Mouse (Mus musculus) hindbrain, embryonic 11.5 days (tissue): ENCODE data around the gene Rapgef2. TPM values are rescaled to one million over a fixed set of nuclear protein-coding genes. Genes with fewer than 3 reads are reported as not detected.

ENCODE experiments used
- ATAC-seq: fragments of 200-750 bp; cut with Nextera tagmentation; 2 replicates; pipeline ENCODE4 v1.8.0; 2017; ENCODE audit warnings: mild to moderate bottlenecking, moderate TSS enrichment, moderate library complexity; ENCODE audit not compliant: low FRiP score
- DNase-seq: peaks from one replicate; pipeline ENCODE4 v3.0.0-alpha.2; 2015; ENCODE audit warnings: low spot score
- H3K27ac ChIP-seq: fragments of 300-500 bp; sonication (generic); 2 replicates; pipeline ENCODE4 v1.5.1; 2014; ENCODE audit warnings: mild to moderate bottlenecking, low read depth, low read length
- H3K27me3 ChIP-seq: fragments of 300-500 bp; sonication (generic); 2 replicates; pipeline ENCODE4 v1.6.1; 2014; ENCODE audit warnings: mild to moderate bottlenecking, low read length, moderate library complexity, mixed read lengths; ENCODE audit not compliant: control insufficient read depth, insufficient read depth
- H3K36me3 ChIP-seq: fragments of 300-500 bp; sonication (generic); 2 replicates; pipeline ENCODE4 v1.6.1; 2014; ENCODE audit warnings: mild to moderate bottlenecking, low read length, moderate library complexity, mixed read lengths; ENCODE audit not compliant: control insufficient read depth, insufficient read depth
- H3K4me1 ChIP-seq: fragments of 300-500 bp; sonication (generic); replicated peaks from 2 replicates; pipeline ENCODE4 v1.6.1; 2014; ENCODE audit warnings: low read length, mixed read lengths; ENCODE audit not compliant: control insufficient read depth, insufficient read depth
- H3K4me2 ChIP-seq: fragments of 300-500 bp; sonication (generic); replicated peaks from 2 replicates; pipeline ENCODE4 v1.6.1; 2014; ENCODE audit warnings: mild to moderate bottlenecking, low read depth, low read length
- H3K4me3 ChIP-seq: fragments of 300-500 bp; sonication (generic); 2 replicates; pipeline ENCODE4 v1.5.1; 2014; ENCODE audit warnings: low read depth, low read length
- H3K9ac ChIP-seq: fragments of 300-500 bp; sonication (generic); 2 replicates; pipeline ENCODE4 v1.6.1; 2014; ENCODE audit warnings: low read depth, low read length
- H3K9me3 ChIP-seq: fragments of 300-500 bp; sonication (generic); 2 replicates; pipeline ENCODE4 v1.6.1; 2016; ENCODE audit warnings: low read length; ENCODE audit not compliant: control insufficient read depth
- WGBS: fragments of 180-500 bp; shearing (Covaris S2); extraction: QIAGEN DNeasy Blood & Tissue Kit; methylation state at CpG from one replicate; pipeline ENCODE4 v1.1.7; 2014; 5-methylcytosine and 5-hydroxymethylcytosine counted together
- polyA plus RNA-seq: library from polyadenylated mRNA; unstranded; fragments of >200 nt; fragmentation: Nextera tagmentation; extraction: Ambion mirVana; gene quantifications from 2 replicates; pipeline ENCODE4 v1.2.1, GENCODE M21; 2014

The Rapgef2 gene
- polyA plus RNA-seq, 1 experiment from 2014 or later, result 8.1 TPM

GRCm38 (mm10) chr3:79308605-79309004 lies 22.3 kb upstream of the Rapgef2 start:
- WGBS, result 91% methylated on average over 4 of the region's 4 CpGs
- H3K36me3 ChIP-seq, result no peaks in the 10 kb centered on the region
- ATAC-seq (no peak), DNase-seq (no peak)
- H3K4me1 ChIP-seq, result no peaks in the 10 kb centered on the region
- no peak overlapping the region for H3K27ac ChIP-seq
- H3K4me3 ChIP-seq, result no peak overlapping the region
- no peak overlapping the region for H3K9ac ChIP-seq
- no peaks in the 10 kb centered on the region for H3K9me3 ChIP-seq
- no peak overlapping the region for H3K4me2 ChIP-seq
- no peaks in the 10 kb centered on the region for H3K27me3 ChIP-seq

- no peaks in the 10 kb centered on the region for H3K4me1 ChIP-seq
- no peaks in the 10 kb centered on the region for H3K9me3 ChIP-seq
- H3K4me2 ChIP-seq, result no peak overlapping the region
- H3K4me3 ChIP-seq, result no peak overlapping the region
- H3K9ac ChIP-seq, result no peak overlapping the region
- DNase-seq (no peak), ATAC-seq (no peak)
- H3K27ac ChIP-seq, result no peak overlapping the region
- H3K36me3 ChIP-seq, result no peaks in the 10 kb centered on the region
- WGBS, result 83% methylated on average over 15 of the region's 15 CpGs
- H3K27me3 ChIP-seq, result no peaks in the 10 kb centered on the region
Measured at GRCm38 (mm10) chr3:79299401-79299800, 13.1 kb upstream of the Rapgef2 start.

DNA sequence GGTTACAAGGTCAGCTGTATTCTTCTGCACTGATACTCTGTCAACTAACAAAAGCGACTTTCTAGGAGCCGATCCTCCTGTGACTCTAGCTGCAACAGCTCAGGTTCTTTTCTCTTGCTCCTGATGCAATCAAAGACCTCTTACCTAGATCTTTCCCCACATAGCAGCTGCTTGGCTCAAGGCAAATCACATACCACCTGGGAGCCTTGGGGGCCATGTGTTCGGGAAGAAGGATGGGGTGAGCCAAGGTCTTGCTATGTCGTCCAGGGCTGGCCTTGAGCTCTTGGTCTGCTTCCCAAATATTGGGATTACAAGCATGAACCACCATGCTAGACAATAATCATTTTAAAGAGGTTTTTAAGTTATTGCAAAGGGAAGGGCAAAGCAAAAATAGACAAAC lies 11.0 kb upstream of the Rapgef2 start:
- 88% methylated on average over 4 of the region's 4 CpGs for WGBS
- no peak overlapping the region for H3K4me2 ChIP-seq
- no peak overlapping the region for H3K27ac ChIP-seq
- no peak overlapping the region for H3K9ac ChIP-seq
- ATAC-seq, result no peak
- no peaks in the 10 kb centered on the region for H3K27me3 ChIP-seq
- H3K36me3 ChIP-seq, result no peaks in the 10 kb centered on the region
- DNase-seq, result no peak
- no peaks in the 10 kb centered on the region for H3K4me1 ChIP-seq
- H3K9me3 ChIP-seq, result no peaks in the 10 kb centered on the region
- H3K4me3 ChIP-seq, result no peak overlapping the region

DNA sequence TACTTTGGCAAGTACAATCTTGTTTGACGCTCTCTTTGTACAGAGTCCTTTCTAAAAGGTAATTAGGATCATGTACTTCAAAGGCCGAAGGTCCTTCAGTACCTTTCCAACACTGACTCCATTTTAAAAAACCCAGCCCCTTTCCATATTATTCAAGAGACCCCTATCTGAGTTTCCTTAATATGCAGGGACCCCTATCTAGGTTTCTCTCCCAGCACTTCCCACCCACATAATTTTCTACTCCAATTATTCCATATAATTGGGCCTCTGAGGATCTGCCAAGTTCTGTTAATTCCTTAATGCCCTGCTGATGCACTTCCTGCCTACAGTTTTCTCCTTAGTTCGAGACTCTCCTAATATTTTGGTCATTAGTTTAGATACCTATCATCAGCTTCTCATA lies 10.3 kb upstream of the Rapgef2 start:
- no peak overlapping the region for H3K4me3 ChIP-seq
- H3K36me3 ChIP-seq, result no peaks in the 10 kb centered on the region
- 92% methylated on average over 3 of the region's 3 CpGs for WGBS
- no peaks in the 10 kb centered on the region for H3K27me3 ChIP-seq
- H3K4me1 ChIP-seq, result no peaks in the 10 kb centered on the region
- DNase-seq (no peak), ATAC-seq (no peak)
- no peak overlapping the region for H3K4me2 ChIP-seq
- H3K9me3 ChIP-seq, result no peaks in the 10 kb centered on the region
- H3K9ac ChIP-seq, result no peak overlapping the region
- H3K27ac ChIP-seq, result no peak overlapping the region

GRCm38 (mm10) chr3:79296049-79296448 lies 9.7 kb upstream of the Rapgef2 start:
- no peak for ATAC-seq
- no peaks in the 10 kb centered on the region for H3K4me1 ChIP-seq
- H3K36me3 ChIP-seq, result no peaks in the 10 kb centered on the region
- no peaks in the 10 kb centered on the region for H3K27me3 ChIP-seq
- H3K27ac ChIP-seq, result no peak overlapping the region
- DNase-seq, result no peak
- H3K4me3 ChIP-seq, result no peak overlapping the region
- H3K9ac ChIP-seq, result no peak overlapping the region
- no peak overlapping the region for H3K4me2 ChIP-seq
- no peaks in the 10 kb centered on the region for H3K9me3 ChIP-seq
- 70% methylated on average over 5 of the region's 5 CpGs for WGBS

GRCm38 (mm10) chr3:79294701-79295100 lies 8.4 kb upstream of the Rapgef2 start:
- no peak overlapping the region for H3K9ac ChIP-seq
- no peaks in the 10 kb centered on the region for H3K27me3 ChIP-seq
- H3K4me1 ChIP-seq, result no peaks in the 10 kb centered on the region
- no peaks in the 10 kb centered on the region for H3K9me3 ChIP-seq
- H3K27ac ChIP-seq, result no peak overlapping the region
- ATAC-seq (no peak), DNase-seq (no peak)
- WGBS, result 84% methylated on average over 3 of the region's 3 CpGs
- no peaks in the 10 kb centered on the region for H3K36me3 ChIP-seq
- H3K4me3 ChIP-seq, result no peak overlapping the region
- H3K4me2 ChIP-seq, result no peak overlapping the region

DNA sequence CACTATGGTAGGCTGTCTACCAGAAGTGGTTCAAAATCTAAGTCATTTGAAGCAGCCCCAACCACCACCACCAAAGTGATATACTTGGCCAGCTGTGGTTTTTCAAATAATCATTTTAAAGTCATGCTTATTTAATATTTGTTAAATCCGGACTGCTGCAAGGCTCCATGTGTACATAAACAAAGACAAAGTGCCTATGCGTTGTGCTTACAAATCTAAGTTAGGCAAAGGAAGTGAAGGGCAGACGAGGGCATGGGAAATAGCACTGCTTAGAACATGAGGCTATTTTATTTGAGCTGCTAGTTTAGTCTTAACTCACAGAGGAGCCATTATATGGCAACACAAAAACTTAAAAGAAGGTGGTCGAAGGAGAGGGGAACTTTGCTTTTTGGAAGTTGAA lies 6.7 kb upstream of the Rapgef2 start:
- peaks cover 2% of the 10 kb centered on the region; the same call in 1 of the 2 replicates for H3K27me3 ChIP-seq
- no peak overlapping the region for H3K4me3 ChIP-seq
- H3K36me3 ChIP-seq, result no peaks in the 10 kb centered on the region
- no peak overlapping the region for H3K4me2 ChIP-seq
- no peaks in the 10 kb centered on the region for H3K4me1 ChIP-seq
- ATAC-seq (no peak), DNase-seq (no peak)
- H3K9ac ChIP-seq, result no peak overlapping the region
- WGBS, result 73% methylated on average over 4 of the region's 4 CpGs
- no peaks in the 10 kb centered on the region for H3K9me3 ChIP-seq
- no peak overlapping the region for H3K27ac ChIP-seq

GRCm38 (mm10) chr3:79289050-79289449 lies 2.7 kb upstream of the Rapgef2 start:
- Histone ChIP-seq H3K4me2 (no peak overlapping the region), H3K9ac (no peak overlapping the region), H3K27me3 (peaks cover 2% of the 10 kb centered on the region; the same call in 1 of the 2 replicates), H3K4me3 (no peak overlapping the region), H3K9me3 (no peaks in the 10 kb centered on the region), H3K27ac (no peak overlapping the region), H3K4me1 (peaks cover 2% of the 10 kb centered on the region; the same call in 1 of the 2 replicates), H3K36me3 (no peaks in the 10 kb centered on the region)
- ATAC-seq, result no peak
- no peak for DNase-seq
- 74% methylated on average over 3 of the region's 3 CpGs for WGBS

GRCm38 (mm10) chr3:79287699-79288458 lies 1.6 kb upstream of the Rapgef2 start:
- H3K4me3 ChIP-seq, result peak overlapping the region; percentile 89
- no peaks in the 10 kb centered on the region for H3K36me3 ChIP-seq
- peak overlapping the region; percentile 75 for H3K4me2 ChIP-seq
- no peaks in the 10 kb centered on the region for H3K9me3 ChIP-seq
- peaks cover 2% of the 10 kb centered on the region for H3K4me1 ChIP-seq
- H3K27ac ChIP-seq, result no peak overlapping the region
- WGBS, result 19% methylated on average over 17 of the region's 17 CpGs
- DNase-seq (no peak), ATAC-seq (no peak)
- H3K9ac ChIP-seq, result peak overlapping the region; percentile 90
- peaks cover 2% of the 10 kb centered on the region; the same call in 1 of the 2 replicates for H3K27me3 ChIP-seq
